Mouse (Mus musculus) forebrain, embryonic 16.5 days (tissue): ENCODE measurements around the gene Scn2a. TPM values are rescaled to one million over a fixed set of nuclear protein-coding genes. Genes with fewer than 3 reads are reported as not detected.

Source experiments
- ATAC-seq: fragments of 200-750 bp; cut with Nextera tagmentation; 2 replicates; pipeline ENCODE4 v1.8.0; 2017; ENCODE audit warnings: mild to moderate bottlenecking, moderate library complexity
- H3K27ac ChIP-seq: fragments of 300-500 bp; sonication (generic); 2 replicates; pipeline ENCODE4 v1.5.1; 2014; ENCODE audit warnings: low read length, control low read depth
- H3K27me3 ChIP-seq: fragments of 300-500 bp; sonication (generic); replicated peaks from 2 replicates; pipeline ENCODE4 v1.6.1; 2014; ENCODE audit warnings: low read length; ENCODE audit not compliant: control insufficient read depth, insufficient read depth
- H3K36me3 ChIP-seq: fragments of 300-500 bp; sonication (generic); 2 replicates; pipeline ENCODE4 v1.6.1; 2014; ENCODE audit not compliant: control insufficient read depth, insufficient read depth
- H3K4me1 ChIP-seq: fragments of 300-500 bp; sonication (generic); replicated peaks from 2 replicates; pipeline ENCODE4 v1.6.1; 2014; ENCODE audit warnings: low read length; ENCODE audit not compliant: control insufficient read depth, insufficient read depth
- H3K4me2 ChIP-seq: fragments of 300-500 bp; sonication (generic); 2 replicates; pipeline ENCODE4 v1.6.1; 2014; ENCODE audit warnings: mild to moderate bottlenecking, low read length, control low read depth
- H3K4me3 ChIP-seq: fragments of 300-500 bp; sonication (generic); replicated peaks from 2 replicates; pipeline ENCODE4 v1.5.1; 2014; ENCODE audit warnings: mild to moderate bottlenecking, low read length, control low read depth
- H3K9ac ChIP-seq: fragments of 300-500 bp; sonication (generic); replicated peaks from 2 replicates; pipeline ENCODE4 v1.6.1; 2014; ENCODE audit warnings: low read depth, low read length, control low read depth
- H3K9me3 ChIP-seq: fragments of 300-500 bp; sonication (generic); 2 replicates; pipeline ENCODE4 v1.6.1; 2016; ENCODE audit warnings: low read length; ENCODE audit not compliant: control insufficient read depth
- WGBS: fragments of 180-500 bp; shearing (Covaris S2); extraction: QIAGEN DNeasy Blood & Tissue Kit; methylation state at CpG from one replicate; pipeline ENCODE4 v1.1.7; 2014; 5-methylcytosine and 5-hydroxymethylcytosine counted together
- polyA plus RNA-seq: library from polyadenylated mRNA; unstranded; fragments of >200 nt; fragmentation: Nextera tagmentation; extraction: Ambion mirVana; gene quantifications from 2 replicates; pipeline ENCODE4 v1.2.1, GENCODE M21; 2015

Scn2a gene
- polyA plus RNA-seq, result 35.2 and 42.8 TPM in 2 replicates

DNA sequence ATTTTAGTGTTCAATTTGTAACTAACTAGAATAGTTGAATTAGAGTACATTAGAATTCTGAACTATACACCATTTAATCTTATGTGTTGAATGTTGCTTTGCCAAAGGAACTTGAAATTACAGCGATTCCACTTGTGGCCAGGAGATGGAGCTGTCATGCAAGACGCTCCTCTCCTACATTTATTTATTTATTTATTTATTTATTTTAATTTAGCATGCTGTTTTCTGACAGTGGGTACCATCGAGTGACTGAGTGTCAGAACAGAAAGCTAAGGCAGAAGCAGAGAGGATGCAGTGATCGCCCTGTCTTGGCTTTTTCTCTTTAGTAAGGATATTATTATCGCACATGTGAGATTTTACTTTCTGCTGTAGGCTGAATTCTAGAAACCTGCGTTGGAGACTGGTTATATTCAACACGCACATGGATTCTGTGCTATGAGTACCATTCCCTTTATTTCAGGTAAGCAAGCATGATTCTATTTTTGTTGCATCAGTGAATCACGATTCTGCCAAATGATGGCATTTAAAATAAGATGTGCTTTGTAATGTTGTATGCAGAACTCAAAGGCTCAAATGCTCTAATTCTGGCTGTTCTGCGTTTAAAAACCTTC is at the start of gene Scn2a:
TSS of gene Scn2a (plus strand) at position 216 of the 611 bp plus-strand sequence.
- Histone ChIP-seq H3K36me3 (no peaks in the 10 kb centered on the region), H3K4me2 (peak within 1 kb of the TSS; percentile 46), H3K27ac (peak within 1 kb of the TSS; percentile 74), H3K9ac (peak within 1 kb of the TSS; percentile 54), H3K4me1 (peaks cover 4% of the 10 kb centered on the region; the same call in 1 of the 2 replicates), H3K9me3 (no peaks in the 10 kb centered on the region), H3K4me3 (peak within 1 kb of the TSS; percentile 42), H3K27me3 (no peaks in the 10 kb centered on the region)
- WGBS, result 34% methylated on average over 9 of the region's 9 CpGs
- ATAC-seq, result peak; percentile 74

- ATAC-seq, result no peak
- no peak overlapping the region for H3K27ac ChIP-seq
- no peak overlapping the region for H3K4me2 ChIP-seq
- no peaks in the 10 kb centered on the region for H3K36me3 ChIP-seq
- no peaks in the 10 kb centered on the region for H3K27me3 ChIP-seq
- H3K4me3 ChIP-seq, result no peak overlapping the region
- no peak overlapping the region for H3K9ac ChIP-seq
- 83% methylated on average over 5 of the region's 5 CpGs for WGBS
- H3K4me1 ChIP-seq, result no peaks in the 10 kb centered on the region
- H3K9me3 ChIP-seq, result no peaks in the 10 kb centered on the region
These were observed 32.9 kb upstream of the Scn2a start for GRCm38 (mm10) chr2:65587679-65588078.

GRCm38 (mm10) chr2:65607813-65608212 is 12.8 kb upstream of the Scn2a start:
- H3K9me3 ChIP-seq, result no peaks in the 10 kb centered on the region
- no peak overlapping the region for H3K9ac ChIP-seq
- no peak for ATAC-seq
- H3K27me3 ChIP-seq, result no peaks in the 10 kb centered on the region
- no peaks in the 10 kb centered on the region for H3K36me3 ChIP-seq
- H3K4me1 ChIP-seq, result no peaks in the 10 kb centered on the region
- no peak overlapping the region for H3K27ac ChIP-seq
- H3K4me2 ChIP-seq, result no peak overlapping the region
- no peak overlapping the region for H3K4me3 ChIP-seq

DNA sequence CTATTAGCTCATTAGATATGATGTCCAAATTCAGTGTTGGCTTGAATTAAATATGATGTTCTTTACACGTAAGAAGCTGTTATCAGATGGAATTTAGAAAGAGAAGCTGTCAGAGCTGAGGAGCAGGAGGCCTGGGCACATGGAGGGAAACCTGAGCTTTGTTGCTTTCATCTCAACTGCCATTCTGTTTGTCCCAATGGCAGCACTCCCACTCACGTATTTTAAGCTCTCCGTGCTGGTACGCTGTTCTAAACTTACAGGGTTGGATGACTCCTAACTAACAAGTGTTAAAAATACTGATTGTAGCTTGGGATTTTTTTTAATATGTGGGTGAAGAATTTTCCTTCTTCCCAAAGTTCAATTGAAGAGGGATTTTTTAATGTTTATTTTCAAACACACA is 8.7 kb upstream of the Scn2a start:
- H3K4me1 ChIP-seq, result no peaks in the 10 kb centered on the region
- H3K9ac ChIP-seq, result no peak overlapping the region
- no peaks in the 10 kb centered on the region for H3K9me3 ChIP-seq
- H3K27me3 ChIP-seq, result no peaks in the 10 kb centered on the region
- H3K36me3 ChIP-seq, result no peaks in the 10 kb centered on the region
- H3K4me3 ChIP-seq, result no peak overlapping the region
- no peak overlapping the region for H3K27ac ChIP-seq
- 86% methylated on average over 4 of the region's 4 CpGs for WGBS
- ATAC-seq, result no peak
- no peak overlapping the region for H3K4me2 ChIP-seq

- Histone ChIP-seq H3K4me3 (no peak overlapping the region), H3K27ac (no peak overlapping the region), H3K9me3 (no peaks in the 10 kb centered on the region), H3K9ac (no peak overlapping the region), H3K4me1 (peaks cover 4% of the 10 kb centered on the region; the same call in 1 of the 2 replicates), H3K27me3 (no peaks in the 10 kb centered on the region), H3K36me3 (no peaks in the 10 kb centered on the region), H3K4me2 (no peak overlapping the region)
- 29% methylated on average over 5 of the region's 5 CpGs for WGBS
- no peak for ATAC-seq
These were observed 790 bp upstream of the Scn2a start for GRCm38 (mm10) chr2:65619781-65620180.

- Histone ChIP-seq H3K36me3 (no peaks in the 10 kb centered on the region), H3K4me1 (peaks cover 4% of the 10 kb centered on the region; the same call in 1 of the 2 replicates), H3K4me2 (peak overlapping the region; percentile 46), H3K4me3 (peak overlapping the region; percentile 42), H3K9me3 (no peaks in the 10 kb centered on the region), H3K27ac (peak overlapping the region; percentile 74), H3K27me3 (no peaks in the 10 kb centered on the region), H3K9ac (peak overlapping the region; percentile 54)
- peak; percentile 62 for ATAC-seq
- WGBS, result 12% methylated on average over 5 of the region's 5 CpGs
These were observed 683 bp downstream of the Scn2a start for GRCm38 (mm10) chr2:65621254-65621653.

- Histone ChIP-seq H3K27me3 (no peaks in the 10 kb centered on the region), H3K4me3 (peak overlapping the region; percentile 25; the same call in 1 of the 2 replicates), H3K27ac (no peak overlapping the region), H3K9me3 (no peaks in the 10 kb centered on the region), H3K4me2 (no peak overlapping the region; the same call in 1 of the 2 replicates), H3K36me3 (no peaks in the 10 kb centered on the region), H3K9ac (no peak overlapping the region), H3K4me1 (peaks cover 4% of the 10 kb centered on the region; the same call in 1 of the 2 replicates)
- 61% methylated on average over 5 of the region's 5 CpGs for WGBS
- peak; percentile 49; the same call in 1 of the 2 replicates for ATAC-seq
These were observed 1.3 kb downstream of the Scn2a start for GRCm38 (mm10) chr2:65621838-65622237.

- no peaks in the 10 kb centered on the region for H3K36me3 ChIP-seq
- WGBS, result 89% methylated on average over 7 of the region's 7 CpGs
These were observed 32.1 kb downstream of the Scn2a start for GRCm38 (mm10) chr2:65652636-65653035.

DNA sequence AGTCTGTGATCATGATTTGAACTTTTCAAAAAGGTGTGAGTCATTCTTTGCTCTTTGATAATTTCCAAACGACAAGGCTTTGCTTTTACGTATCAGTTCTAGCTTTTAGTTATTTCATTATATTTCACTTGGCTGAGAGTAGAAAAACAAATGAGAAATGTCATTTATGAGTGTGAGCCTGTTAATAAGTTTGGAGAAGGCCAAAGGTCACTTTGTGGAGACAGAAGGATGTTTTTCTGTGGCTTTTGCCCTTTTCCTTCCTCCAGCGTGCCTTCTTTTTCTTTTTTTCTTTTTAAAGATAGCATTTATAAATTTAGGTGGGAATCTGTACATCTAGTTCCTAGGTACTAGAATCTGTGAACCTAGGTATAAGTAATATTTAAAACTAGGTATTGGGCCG is 36.5 kb downstream of the Scn2a start:
- 88% methylated on average over 4 of the region's 4 CpGs for WGBS
- no peak for ATAC-seq
- no peak overlapping the region for H3K4me2 ChIP-seq
- no peak overlapping the region for H3K9ac ChIP-seq
- H3K36me3 ChIP-seq, result no peaks in the 10 kb centered on the region
- H3K9me3 ChIP-seq, result no peaks in the 10 kb centered on the region
- no peak overlapping the region for H3K4me3 ChIP-seq
- no peaks in the 10 kb centered on the region for H3K27me3 ChIP-seq
- H3K4me1 ChIP-seq, result no peaks in the 10 kb centered on the region
- H3K27ac ChIP-seq, result no peak overlapping the region

More at GRCm38 (mm10) chr2:65652636-65653035, 32.1 kb downstream of the Scn2a start:
- no peaks in the 10 kb centered on the region for H3K9me3 ChIP-seq
- H3K4me1 ChIP-seq, result no peaks in the 10 kb centered on the region
- no peak overlapping the region for H3K4me2 ChIP-seq
- no peak overlapping the region for H3K4me3 ChIP-seq
- H3K9ac ChIP-seq, result no peak overlapping the region
- no peaks in the 10 kb centered on the region for H3K27me3 ChIP-seq
- no peak overlapping the region for H3K27ac ChIP-seq
- no peak for ATAC-seq
